Mouse (Mus musculus) megakaryocyte, embryonic 14.5 days (primary cell): ENCODE results near the gene Upf3a.

Source experiments
- FLI1 ChIP-seq: IDR thresholded peaks from 2 replicates; pipeline ENCODE4 v1.6.1; 2012; ENCODE audit warnings: low read length, inconsistent platforms, mixed read lengths
- GATA1 ChIP-seq: IDR thresholded peaks from 3 replicates; pipeline ENCODE4 v1.6.1; 2012; ENCODE audit warnings: mixed read lengths, low read length, inconsistent platforms, borderline replicate concordance

DNA sequence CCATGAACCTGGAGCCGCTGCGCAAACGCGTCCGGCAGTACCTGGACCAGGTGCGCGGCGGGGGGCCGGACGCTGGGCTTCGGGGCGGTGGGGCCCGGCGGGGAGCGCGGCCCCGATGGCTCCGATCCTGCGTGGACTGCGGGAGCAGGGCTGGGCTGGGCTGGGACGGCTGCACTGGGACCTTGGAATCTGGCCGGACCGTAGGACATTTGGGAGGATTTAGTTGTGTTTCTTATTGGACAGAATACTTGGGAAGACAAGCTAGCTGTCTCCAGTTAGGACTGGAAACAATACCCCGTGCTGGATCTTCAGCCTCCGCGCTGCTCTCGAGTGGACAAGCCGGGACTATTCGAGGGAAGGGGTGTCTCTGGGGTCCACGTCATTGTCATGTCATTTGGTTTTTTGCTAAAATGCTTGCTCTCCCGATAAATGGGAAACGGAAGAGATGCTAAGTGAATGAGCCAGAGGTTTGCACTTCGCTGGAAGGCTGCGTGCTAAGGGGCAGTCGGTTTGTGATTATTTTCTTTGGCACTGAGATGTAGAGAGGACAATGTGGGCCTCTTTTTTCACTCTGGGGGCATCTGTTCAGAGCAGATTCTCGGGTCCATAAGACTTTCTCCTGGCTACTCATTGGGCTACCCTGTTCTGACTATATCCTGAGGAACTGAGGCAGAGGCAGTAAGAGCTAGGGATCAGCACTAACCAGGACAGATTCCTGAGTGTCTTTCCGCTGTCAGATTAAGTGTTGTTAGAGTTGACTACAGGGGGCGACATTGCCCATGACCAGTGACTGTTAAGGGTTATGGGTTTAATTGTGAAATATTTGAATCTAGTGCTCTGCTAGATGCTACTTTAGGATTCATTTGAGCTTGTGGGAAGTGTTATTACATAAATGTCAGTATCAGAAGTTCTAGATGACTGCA, 27.3 kb upstream of the Upf3a start:
- TF ChIP-seq GATA1 (no peak), FLI1 (no peak)
